Mouse (Mus musculus) neutrophil, adult 59 days (primary cell): ENCODE data around the gene Stub1. TPM values are rescaled to one million over a fixed set of nuclear protein-coding genes. Genes with fewer than 3 reads are reported as not detected.

Source experiments
- total RNA-seq, 2 experiments: library from RNA; stranded (reverse); gene quantifications; 1 replicate in 1 of 2; 2 replicates in 1 of 2; pipeline ENCODE4 v1.2.4; 2023

Gene Stub1
- total RNA-seq, 2 experiments from 2014 or later: 43.4 to 51.8 TPM

Other genes with a start within 250 kb of the Stub1 start
- gene Gng13, start 116.2 kb downstream of the Stub1 start, total RNA-seq: not detected
- gene Chtf18, start 106.0 kb downstream of the Stub1 start, total RNA-seq: 10 to 100 TPM; 17.5 to 23.6 TPM
- gene Rpusd1, start 105.7 kb downstream of the Stub1 start, total RNA-seq: 1 to 10 TPM; 6.1 to 6.7 TPM
- gene Mslnl, start 97.4 kb downstream of the Stub1 start, total RNA-seq: under 1 TPM in 1 of 2 experiments, not detected in 1; 0.13 TPM
- gene Msln, start 79.0 kb downstream of the Stub1 start, total RNA-seq: not detected
- gene Narfl, start 59.6 kb downstream of the Stub1 start, total RNA-seq: 10 to 100 TPM; 25.5 to 25.9 TPM
- 10 to 100 TPM; 13.5 to 17.7 TPM for gene Haghl, start 47.7 kb downstream of the Stub1 start, total RNA-seq
- gene Ccdc78, start 46.8 kb downstream of the Stub1 start, total RNA-seq: not detected
- 10 to 100 TPM; 32.0 to 35.0 TPM for gene Fam173a, start 40.5 kb downstream of the Stub1 start, total RNA-seq
- gene AC134908.4, start 37.7 kb downstream of the Stub1 start, total RNA-seq: not detected
- gene Metrn, start 36.3 kb downstream of the Stub1 start, total RNA-seq: 10 to 100 TPM; 14.4 to 17.6 TPM
- not detected for gene Fbxl16, start 24.3 kb downstream of the Stub1 start, total RNA-seq
- gene Wdr24, start 9.8 kb downstream of the Stub1 start, total RNA-seq: 10 to 100 TPM; 12.5 to 13.4 TPM
- gene Jmjd8, start 4.5 kb downstream of the Stub1 start, total RNA-seq: 10 to 100 TPM; 10.6 to 14.6 TPM
- gene Rhbdl1, start 3.9 kb upstream of the Stub1 start, total RNA-seq: 1 to 10 TPM; 1.2 to 2.7 TPM
- 1 to 10 TPM; 1.3 to 1.8 TPM for gene Gm20683, start 8.4 kb upstream of the Stub1 start, total RNA-seq
- 10 to 100 TPM; 26.9 to 30.9 TPM for gene Rhot2, start 11.4 kb upstream of the Stub1 start, total RNA-seq
- gene Wdr90, start 28.1 kb upstream of the Stub1 start, total RNA-seq: 10 to 100 TPM; 20.0 to 21.9 TPM
- gene Mcrip2, start 35.4 kb upstream of the Stub1 start, total RNA-seq: 1 to 10 TPM; 3.5 to 4.6 TPM
- 10 to 100 TPM; 10.1 to 10.6 TPM for gene Mettl26, start 41.7 kb upstream of the Stub1 start, total RNA-seq
- 1 to 10 TPM; 3.2 to 4.9 TPM for gene Wfikkn1, start 47.5 kb upstream of the Stub1 start, total RNA-seq
- gene Rab40c, start 86.3 kb upstream of the Stub1 start, total RNA-seq: 10 to 100 TPM; 16.9 to 19.1 TPM
- 10 to 100 TPM; 45.9 to 71.2 TPM for gene Pigq, start 111.5 kb upstream of the Stub1 start, total RNA-seq
- under 1 TPM in 1 of 2 experiments, not detected in 1; 0.22 TPM for gene Nhlrc4, start 111.6 kb upstream of the Stub1 start, total RNA-seq
- gene A930017K11Rik, start 119.2 kb upstream of the Stub1 start, total RNA-seq: not detected
- gene Capn15, start 152.4 kb upstream of the Stub1 start, total RNA-seq: 10 to 100 TPM; 13.5 to 19.1 TPM
- 1 to 10 TPM; 1.5 to 2.1 TPM for gene Rab11fip3, start 236.2 kb upstream of the Stub1 start, total RNA-seq